Mouse (Mus musculus): ENCODE measurements around the gene Pglyrp2. TPM values are rescaled to one million over a fixed set of nuclear protein-coding genes. Genes with fewer than 3 reads are reported as not detected.

Gene Pglyrp2
- not detected in 2 replicates for polyA plus RNA-seq (2016; fragmentation: Nextera tagmentation; extraction: Ambion mirVana)

- H3K9ac ChIP-seq (replicated peaks) = no peak within 1 kb of the TSS
- no peak within 1 kb of the TSS for H3K27ac ChIP-seq (replicated peaks)
- 86% methylated on average over 2 of the region's 2 CpGs for WGBS
- H3K27me3 ChIP-seq = 0 out of 2 replicates have a peak, but pooled peaks cover 5% of the 10 kb centered on the region
- ATAC-seq (ENCODE audit: low FRiP score, low read depth) = no peak
- no peaks in the 10 kb centered on the region for H3K9me3 ChIP-seq
- no peaks in the 10 kb centered on the region for H3K36me3 ChIP-seq
- no peak within 1 kb of the TSS for H3K4me3 ChIP-seq
- no peaks in the 10 kb centered on the region for H3K4me1 ChIP-seq
- H3K4me2 ChIP-seq (replicated peaks) = no peak within 1 kb of the TSS
Observed at GRCm38 (mm10) chr17:32424034-32424433, at the start of gene Pglyrp2. TSS of gene Pglyrp2 (minus strand) at chr17:32424167.

- Histone ChIP-seq H3K27ac (replicated peaks) (no peak overlapping the region), H3K9me3 (no peaks in the 10 kb centered on the region), H3K4me1 (no peaks in the 10 kb centered on the region), H3K4me3 (no peak overlapping the region), H3K9ac (replicated peaks) (no peak overlapping the region), H3K27me3 (peaks cover 7% of the 10 kb centered on the region; the same call in 1 of the 2 replicates), H3K36me3 (no peaks in the 10 kb centered on the region), H3K4me2 (replicated peaks) (no peak overlapping the region)
- no peak for ATAC-seq (ENCODE audit: low FRiP score, low read depth)
- 66% methylated on average over 7 of the region's 7 CpGs for WGBS
Observed at GRCm38 (mm10) chr17:32472176-32472575, 48.2 kb upstream of the Pglyrp2 start.

GRCm38 (mm10) chr17:32470795-32471194, 46.8 kb upstream of the Pglyrp2 start:
- Histone ChIP-seq H3K4me1 (no peaks in the 10 kb centered on the region), H3K9ac (replicated peaks) (no peak overlapping the region), H3K27me3 (no peaks in the 10 kb centered on the region), H3K4me3 (no peak overlapping the region), H3K4me2 (replicated peaks) (no peak overlapping the region), H3K27ac (replicated peaks) (no peak overlapping the region), H3K9me3 (no peaks in the 10 kb centered on the region), H3K36me3 (no peaks in the 10 kb centered on the region)
- WGBS = 87% methylated on average over 4 of the region's 4 CpGs
- no peak for ATAC-seq (ENCODE audit: low FRiP score, low read depth)

GRCm38 (mm10) chr17:32468494-32468893, 44.5 kb upstream of the Pglyrp2 start:
- no peak overlapping the region for H3K27ac ChIP-seq (replicated peaks)
- no peaks in the 10 kb centered on the region for H3K4me1 ChIP-seq
- no peaks in the 10 kb centered on the region for H3K27me3 ChIP-seq
- H3K9me3 ChIP-seq = no peaks in the 10 kb centered on the region
- no peaks in the 10 kb centered on the region for H3K36me3 ChIP-seq
- WGBS = 68% methylated on average over 7 of the region's 7 CpGs
- no peak for ATAC-seq (ENCODE audit: low FRiP score, low read depth)
- H3K4me2 ChIP-seq (replicated peaks) = no peak overlapping the region
- no peak overlapping the region for H3K9ac ChIP-seq (replicated peaks)
- no peak overlapping the region for H3K4me3 ChIP-seq

- 56% methylated on average over 2 of the region's 2 CpGs for WGBS
- Histone ChIP-seq H3K4me1 (peaks cover 6% of the 10 kb centered on the region; the same call in 1 of the 2 replicates), H3K27ac (replicated peaks) (no peak overlapping the region), H3K9ac (replicated peaks) (no peak overlapping the region), H3K27me3 (peaks cover 21% of the 10 kb centered on the region), H3K4me3 (no peak overlapping the region), H3K4me2 (replicated peaks) (no peak overlapping the region), H3K36me3 (no peaks in the 10 kb centered on the region), H3K9me3 (no peaks in the 10 kb centered on the region)
- ATAC-seq (ENCODE audit: low FRiP score, low read depth) = no peak
Observed at GRCm38 (mm10) chr17:32454997-32455396, 31.0 kb upstream of the Pglyrp2 start.

- Histone ChIP-seq H3K4me2 (replicated peaks) (no peak overlapping the region), H3K4me1 (peaks cover 6% of the 10 kb centered on the region; the same call in 1 of the 2 replicates), H3K27me3 (peaks cover 21% of the 10 kb centered on the region), H3K27ac (replicated peaks) (no peak overlapping the region), H3K9me3 (0 out of 2 replicates have a peak, but pooled peaks cover 1% of the 10 kb centered on the region), H3K4me3 (no peak overlapping the region), H3K9ac (replicated peaks) (no peak overlapping the region), H3K36me3 (no peaks in the 10 kb centered on the region)
- ATAC-seq (ENCODE audit: low FRiP score, low read depth) = no peak
- 78% methylated on average over 4 of the region's 4 CpGs for WGBS
Observed at GRCm38 (mm10) chr17:32454188-32454587, 30.2 kb upstream of the Pglyrp2 start.

- no peaks in the 10 kb centered on the region for H3K36me3 ChIP-seq
- ATAC-seq (ENCODE audit: low FRiP score, low read depth) = 0 out of 2 replicates have a peak, but pooled peaks have one; percentile 49
- WGBS = 3% methylated on average over 19 of the region's 19 CpGs
Observed at GRCm38 (mm10) chr17:32452482-32452881, 28.5 kb upstream of the Pglyrp2 start, which contains the start of gene Cyp4f39. TSS of gene Cyp4f39 (plus strand) at chr17:32452723.

GRCm38 (mm10) chr17:32450844-32451537, 27.0 kb upstream of the Pglyrp2 start:
- Histone ChIP-seq H3K9me3 (0 out of 2 replicates have a peak, but pooled peaks cover 12% of the 10 kb centered on the region), H3K27ac (replicated peaks) (no peak overlapping the region), H3K4me3 (no peak overlapping the region), H3K9ac (replicated peaks) (no peak overlapping the region), H3K36me3 (no peaks in the 10 kb centered on the region), H3K27me3 (peaks cover 21% of the 10 kb centered on the region), H3K4me1 (peaks cover 6% of the 10 kb centered on the region; the same call in 1 of the 2 replicates), H3K4me2 (replicated peaks) (no peak overlapping the region)
- WGBS = 60% methylated on average over 2 of the region's 2 CpGs
- no peak for ATAC-seq (ENCODE audit: low FRiP score, low read depth)

More at GRCm38 (mm10) chr17:32452482-32452881, 28.5 kb upstream of the Pglyrp2 start, which contains the start of gene Cyp4f39:
- peak within 1 kb of the TSS; percentile 36 for H3K4me3 ChIP-seq
- no peak within 1 kb of the TSS for H3K27ac ChIP-seq (replicated peaks)
- 0 out of 2 replicates have a peak, but pooled peaks cover 7% of the 10 kb centered on the region for H3K9me3 ChIP-seq
- H3K4me1 ChIP-seq = peaks cover 6% of the 10 kb centered on the region; the same call in 1 of the 2 replicates
- peaks cover 21% of the 10 kb centered on the region for H3K27me3 ChIP-seq
- H3K4me2 ChIP-seq (replicated peaks) = peak within 1 kb of the TSS; percentile 62
- peak within 1 kb of the TSS; percentile 44 for H3K9ac ChIP-seq (replicated peaks)

GRCm38 (mm10) chr17:32449042-32449441, 25.1 kb upstream of the Pglyrp2 start:
- Histone ChIP-seq H3K4me1 (peaks cover 6% of the 10 kb centered on the region; the same call in 1 of the 2 replicates), H3K36me3 (no peaks in the 10 kb centered on the region), H3K4me2 (replicated peaks) (no peak overlapping the region), H3K9me3 (0 out of 2 replicates have a peak, but pooled peaks cover 12% of the 10 kb centered on the region), H3K27ac (replicated peaks) (no peak overlapping the region), H3K9ac (replicated peaks) (no peak overlapping the region), H3K27me3 (peaks cover 18% of the 10 kb centered on the region), H3K4me3 (no peak overlapping the region)
- no peak for ATAC-seq (ENCODE audit: low FRiP score, low read depth)
- WGBS = 100% methylated on average over 1 of the region's 1 CpGs

- Histone ChIP-seq H3K27ac (replicated peaks) (no peak overlapping the region), H3K27me3 (0 out of 2 replicates have a peak, but pooled peaks cover 5% of the 10 kb centered on the region), H3K4me1 (no peaks in the 10 kb centered on the region), H3K9me3 (0 out of 2 replicates have a peak, but pooled peaks cover 12% of the 10 kb centered on the region), H3K4me3 (no peak overlapping the region), H3K4me2 (replicated peaks) (no peak overlapping the region), H3K9ac (replicated peaks) (no peak overlapping the region), H3K36me3 (no peaks in the 10 kb centered on the region)
- no peak for ATAC-seq (ENCODE audit: low FRiP score, low read depth)
Observed at GRCm38 (mm10) chr17:32447195-32447594, 23.2 kb upstream of the Pglyrp2 start.

- Histone ChIP-seq H3K4me3 (no peak overlapping the region), H3K36me3 (no peaks in the 10 kb centered on the region), H3K9me3 (0 out of 2 replicates have a peak, but pooled peaks cover 12% of the 10 kb centered on the region), H3K27me3 (peaks cover 5% of the 10 kb centered on the region; the same call in 1 of the 2 replicates), H3K27ac (replicated peaks) (no peak overlapping the region), H3K4me2 (replicated peaks) (no peak overlapping the region), H3K4me1 (no peaks in the 10 kb centered on the region), H3K9ac (replicated peaks) (no peak overlapping the region)
- ATAC-seq (ENCODE audit: low FRiP score, low read depth) = no peak
- 85% methylated on average over 5 of the region's 5 CpGs for WGBS
Observed at GRCm38 (mm10) chr17:32445016-32445415, 21.0 kb upstream of the Pglyrp2 start.

GRCm38 (mm10) chr17:32443245-32443644, 19.3 kb upstream of the Pglyrp2 start:
- no peak for ATAC-seq (ENCODE audit: low FRiP score, low read depth)
- Histone ChIP-seq H3K9me3 (0 out of 2 replicates have a peak, but pooled peaks cover 9% of the 10 kb centered on the region), H3K9ac (replicated peaks) (no peak overlapping the region), H3K27me3 (peaks cover 5% of the 10 kb centered on the region; the same call in 1 of the 2 replicates), H3K27ac (replicated peaks) (no peak overlapping the region), H3K4me1 (no peaks in the 10 kb centered on the region), H3K4me2 (replicated peaks) (no peak overlapping the region), H3K36me3 (no peaks in the 10 kb centered on the region), H3K4me3 (no peak overlapping the region)
- WGBS = 74% methylated on average over 6 of the region's 6 CpGs
